Mouse (Mus musculus) telencephalon, adult 2 months (tissue): Measurements from ENCODE around the gene Mvd.

Source experiments
- DNase-seq: peaks from one replicate; pipeline ENCODE4 v3.0.0-alpha.2; 2011; ENCODE audit warnings: low read depth, low spot score

The Mvd gene

GRCm38 (mm10) chr8:122443262-122444006, at the start of gene Mvd:
Mvd (minus strand) TSS chr8:122443422.
- peak; percentile 99 for DNase-seq

GRCm38 (mm10) chr8:122488387-122488786, 45.2 kb upstream of the Mvd start:
- DNase-seq: no peak

GRCm38 (mm10) chr8:122484831-122485230, 41.6 kb upstream of the Mvd start:
- DNase-seq: no peak

- DNase-seq: no peak
Observed at GRCm38 (mm10) chr8:122483877-122484276, 40.7 kb upstream of the Mvd start.

- DNase-seq: no peak
Observed at GRCm38 (mm10) chr8:122482448-122482847, 39.2 kb upstream of the Mvd start.

GRCm38 (mm10) chr8:122475580-122476320, 32.5 kb upstream of the Mvd start, which contains the start of the genes Rnf166 and Ctu2:
Rnf166 (minus strand) TSS chr8:122476064.
Ctu2 (plus strand) TSS chr8:122476143.
- DNase-seq: peak; percentile 68

GRCm38 (mm10) chr8:122474951-122475560, 31.8 kb upstream of the Mvd start:
- no peak for DNase-seq

GRCm38 (mm10) chr8:122473911-122474421, 30.7 kb upstream of the Mvd start:
- DNase-seq: peak; percentile 55

GRCm38 (mm10) chr8:122470691-122471090, 27.5 kb upstream of the Mvd start:
- DNase-seq: no peak

GRCm38 (mm10) chr8:122469965-122470364, 26.7 kb upstream of the Mvd start:
- DNase-seq: no peak

GRCm38 (mm10) chr8:122469407-122469806, 26.2 kb upstream of the Mvd start:
- DNase-seq: no peak

- DNase-seq: no peak
Observed at GRCm38 (mm10) chr8:122467816-122468215, 24.6 kb upstream of the Mvd start.

- no peak for DNase-seq
Observed at GRCm38 (mm10) chr8:122464985-122465384, 21.8 kb upstream of the Mvd start.

- no peak for DNase-seq
Observed at GRCm38 (mm10) chr8:122463651-122464640, 20.7 kb upstream of the Mvd start.

GRCm38 (mm10) chr8:122462510-122462909, 19.3 kb upstream of the Mvd start:
- no peak for DNase-seq

GRCm38 (mm10) chr8:122461473-122462148, 18.4 kb upstream of the Mvd start:
- peak; percentile 95 for DNase-seq

- no peak for DNase-seq
Observed at GRCm38 (mm10) chr8:122460524-122461472, 17.6 kb upstream of the Mvd start, which contains the start of gene Snai3. Snai3 (minus strand) TSS chr8:122460733.

GRCm38 (mm10) chr8:122459990-122460389, 16.8 kb upstream of the Mvd start:
- no peak for DNase-seq
